Mouse (Mus musculus) hindlimb bud, embryonic 11.5 days (tissue): ENCODE data around the gene Tec.

Experiments used
- DNase-seq: peaks from one replicate; pipeline ENCODE4 v3.0.0-alpha.2; 2012; ENCODE audit warnings: low read depth, low spot score; ENCODE audit errors: extremely low spot score

The Tec gene

DNA sequence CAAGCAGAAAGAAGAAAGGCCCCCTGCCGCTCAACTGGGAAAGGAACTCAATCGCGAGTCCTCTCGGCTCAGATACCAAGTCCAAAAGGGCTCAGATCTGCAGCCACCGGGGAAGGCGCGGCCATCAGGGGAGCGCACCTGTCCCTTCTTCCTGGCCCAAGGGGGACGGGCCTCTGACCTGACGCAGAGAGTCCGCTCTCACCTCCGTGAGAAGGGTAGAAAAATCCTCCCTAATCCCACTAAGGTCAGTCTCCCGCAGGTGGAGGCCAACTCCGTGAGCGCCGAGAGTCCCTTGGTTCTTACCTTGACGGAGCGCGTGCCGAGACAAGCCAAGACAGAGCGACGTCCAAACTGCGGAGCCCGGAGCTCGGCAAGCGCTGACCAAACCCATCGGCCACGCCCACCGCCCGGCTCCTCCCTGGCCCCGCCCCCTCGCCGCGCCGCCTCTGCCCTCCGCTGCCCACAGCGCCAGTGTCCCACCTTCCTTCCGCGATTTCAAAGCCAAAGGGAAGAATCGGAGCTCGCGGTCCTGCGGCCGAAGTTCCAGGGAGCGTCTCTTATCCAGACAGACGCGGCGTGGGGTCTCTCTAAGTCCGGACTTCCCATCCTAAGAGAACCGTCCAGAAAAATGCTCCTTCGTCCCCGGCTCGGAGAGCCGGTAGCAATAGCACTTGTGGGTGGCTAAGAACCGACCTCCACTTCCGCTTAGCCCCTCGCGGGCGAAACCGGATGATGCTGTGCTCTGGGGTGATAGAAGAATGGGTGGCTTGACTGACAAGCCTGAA is at the start of gene Tec:
TSS of gene Tec (minus strand) at position 393 of the 785 bp plus-strand sequence.
- no peak for DNase-seq

DNA sequence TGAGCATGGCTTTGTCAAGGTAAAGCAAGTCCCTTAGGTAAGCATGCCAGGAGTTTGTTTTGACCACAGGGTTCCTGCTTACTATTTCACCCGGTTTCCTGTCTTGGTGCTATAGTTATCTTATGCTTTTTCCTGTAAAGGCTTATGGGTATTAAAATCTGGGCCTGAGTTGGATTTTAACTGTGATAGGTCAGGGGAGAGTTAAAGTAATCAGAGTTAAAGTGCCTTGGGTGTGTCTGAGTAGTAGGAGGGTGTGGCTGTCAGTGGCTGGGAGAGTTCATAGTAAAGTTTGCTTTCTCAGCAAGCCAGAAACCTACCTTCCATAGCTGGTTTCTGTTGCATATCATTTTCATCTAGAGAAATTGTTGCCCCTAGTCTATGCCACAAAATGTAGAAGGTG is 48.6 kb upstream of the Tec start:
- no peak for DNase-seq

DNA sequence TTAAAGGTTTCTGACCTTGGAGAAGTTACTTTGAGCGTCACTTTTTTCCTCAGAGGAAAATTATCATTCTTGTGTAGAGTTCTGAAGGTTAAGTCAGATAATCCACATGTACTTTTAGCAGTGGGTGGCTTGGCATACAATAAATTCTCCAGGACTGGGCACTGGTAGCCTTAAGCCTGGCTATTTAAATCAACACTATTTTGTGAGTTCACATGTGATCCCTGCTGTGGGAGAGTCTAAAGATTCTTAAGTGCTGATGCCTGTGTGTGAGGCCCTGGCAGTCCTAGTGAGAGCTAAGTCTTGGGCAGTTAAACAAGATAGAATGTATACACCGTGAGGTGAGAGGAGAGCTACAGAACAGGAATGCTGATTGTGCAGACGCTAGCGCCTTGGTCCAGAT is 47.8 kb upstream of the Tec start:
- no peak for DNase-seq

DNA sequence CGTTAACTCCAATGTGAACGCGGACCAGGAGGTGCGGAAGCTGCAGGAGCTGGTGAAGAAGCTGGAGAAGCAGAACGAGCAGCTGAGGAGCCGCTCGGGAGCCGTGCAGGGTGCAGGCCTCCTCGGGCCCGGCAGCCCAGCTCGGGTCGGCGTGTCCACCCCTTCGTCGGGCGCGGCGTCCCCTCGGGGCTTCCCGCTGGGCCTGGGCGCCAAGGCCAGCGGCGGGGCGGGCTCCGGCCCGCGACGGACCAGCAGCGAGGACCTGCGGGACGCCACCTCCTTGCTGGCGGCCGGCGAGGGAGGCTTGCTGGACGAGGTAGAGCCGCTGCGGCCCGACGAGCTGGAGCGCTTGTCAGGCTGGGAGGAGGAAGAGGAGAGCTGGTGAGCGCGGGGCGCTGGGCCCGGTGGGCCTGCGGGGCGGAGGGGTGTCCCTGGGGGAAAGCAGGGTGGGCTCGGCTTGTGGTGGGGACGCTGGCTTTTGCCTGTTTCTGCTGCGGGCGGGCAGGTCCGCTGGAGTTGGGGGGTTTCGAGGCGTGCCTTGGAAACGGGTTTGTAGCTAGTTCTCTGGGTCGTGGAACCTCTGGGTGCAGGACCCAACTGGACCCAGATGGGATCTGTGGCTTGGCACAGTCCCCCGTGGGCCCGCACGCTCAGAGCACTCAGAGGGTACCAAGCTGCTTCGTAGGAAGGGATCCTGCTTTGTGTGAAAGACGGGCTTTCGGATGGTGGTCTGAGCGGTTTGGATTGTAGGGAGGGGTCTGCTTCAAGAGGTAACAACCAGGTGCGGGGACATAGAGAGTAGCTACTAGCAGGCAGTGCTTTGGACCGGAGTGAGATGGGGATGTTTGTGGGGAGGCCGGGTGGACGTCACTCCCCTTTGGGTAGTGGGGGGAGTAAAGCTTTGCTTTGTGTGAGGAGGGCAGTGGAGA is 46.6 kb upstream of the Tec start:
- DNase-seq, result no peak

DNA sequence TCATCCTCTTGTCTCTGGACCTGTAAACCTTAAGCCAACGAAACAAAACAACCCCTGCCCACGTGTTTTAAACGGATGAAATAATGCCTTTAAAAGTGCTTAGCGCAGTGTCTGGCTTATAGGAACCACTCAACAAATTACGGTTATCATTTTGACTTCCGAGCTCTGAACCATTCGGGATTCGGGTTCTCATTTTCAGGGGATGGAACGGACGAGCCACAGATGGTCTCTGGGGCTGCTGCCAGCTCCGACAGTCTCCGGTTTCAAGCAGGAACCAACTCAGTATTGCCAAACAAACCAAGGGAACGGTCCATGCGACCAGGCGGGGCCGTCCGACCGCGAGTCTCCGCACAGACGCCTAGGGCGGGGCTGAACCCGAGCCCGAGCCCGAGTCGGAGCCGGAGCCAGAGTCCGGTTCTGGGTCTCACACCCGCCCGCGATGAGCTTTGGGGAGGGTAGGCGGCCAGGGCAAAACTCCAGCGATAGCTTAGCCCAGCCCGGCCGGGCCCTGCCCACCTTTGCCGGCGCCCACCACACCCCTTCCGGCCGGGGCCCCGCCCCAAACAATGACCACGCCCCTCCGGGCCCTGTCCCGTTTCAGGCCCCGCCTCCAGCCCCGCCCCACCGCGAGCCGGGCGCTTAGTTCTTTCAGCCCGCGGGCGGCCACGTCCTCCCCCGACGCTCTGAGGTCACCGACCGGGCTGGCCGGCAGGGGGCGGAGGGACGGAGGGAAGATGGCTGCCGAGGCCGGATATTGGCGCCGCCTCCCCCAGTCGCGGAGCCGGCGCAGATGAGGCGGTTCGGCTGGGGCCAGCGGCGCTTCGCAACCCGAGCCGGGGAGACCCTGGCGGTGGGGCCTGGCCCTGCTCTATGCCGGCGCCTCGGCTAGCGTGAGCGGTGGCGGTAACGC is 45.6 kb upstream of the Tec start, which contains the start of gene Slain2:
TSS of gene Slain2 (plus strand) at position 657 of the 910 bp plus-strand sequence.
- no peak for DNase-seq

DNA sequence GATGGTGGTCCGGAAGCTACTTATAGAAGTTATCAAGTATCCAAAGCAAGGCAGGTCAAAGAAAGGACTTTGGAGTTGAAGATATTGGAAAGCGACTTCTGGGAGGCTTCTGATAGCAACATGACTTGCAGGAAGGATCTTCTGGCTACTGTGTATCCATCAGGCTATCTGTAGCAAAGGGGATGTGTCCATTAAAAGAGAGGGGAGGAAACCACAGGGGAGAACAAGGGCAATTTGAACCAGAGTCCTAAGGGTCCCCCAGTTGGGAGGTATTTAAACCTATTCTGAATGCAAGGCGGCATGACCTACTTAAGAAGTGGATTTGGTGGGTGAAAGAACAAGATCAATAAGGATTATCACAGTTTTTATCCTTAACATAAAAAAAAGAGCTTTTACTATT is 43.0 kb upstream of the Tec start:
- no peak for DNase-seq

DNA sequence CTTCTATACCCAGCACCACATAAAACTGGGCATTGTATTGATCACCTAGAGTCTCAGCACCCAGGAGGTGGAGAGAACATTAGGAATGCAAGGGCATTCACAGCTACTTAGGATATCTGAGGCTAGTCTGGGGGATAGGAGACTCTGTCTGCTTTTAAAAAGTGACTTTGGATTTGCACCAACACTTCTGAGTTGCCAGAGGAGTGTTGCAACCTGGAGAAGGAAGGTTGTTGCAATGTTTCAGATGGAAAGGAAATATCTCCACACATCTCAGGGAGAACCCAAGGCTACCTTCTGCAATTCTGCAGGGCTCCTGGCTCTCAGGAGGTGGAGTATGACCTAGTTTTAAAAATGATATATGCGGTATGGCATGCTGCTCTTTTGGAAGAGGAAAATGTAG is 42.1 kb upstream of the Tec start:
- no peak for DNase-seq

DNA sequence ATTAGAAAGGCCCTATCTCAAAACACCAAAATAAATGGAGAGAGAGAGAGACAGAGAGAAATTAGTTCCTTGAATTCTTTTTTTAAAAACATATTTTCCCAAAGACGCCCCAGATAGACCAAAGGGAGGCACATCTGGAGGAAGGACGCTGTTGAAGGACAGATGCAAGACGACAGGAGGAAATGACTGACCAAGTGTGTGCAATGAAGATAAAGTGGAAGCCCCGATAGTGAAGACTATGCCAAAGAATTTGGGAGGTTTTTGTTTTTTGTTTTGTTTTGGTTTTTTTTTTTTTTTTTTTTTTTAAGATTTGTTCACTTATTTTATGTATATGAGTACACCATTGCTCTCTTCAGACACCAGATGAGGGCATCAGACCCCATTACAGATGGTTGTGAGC is 41.1 kb upstream of the Tec start:
- DNase-seq, result no peak

DNA sequence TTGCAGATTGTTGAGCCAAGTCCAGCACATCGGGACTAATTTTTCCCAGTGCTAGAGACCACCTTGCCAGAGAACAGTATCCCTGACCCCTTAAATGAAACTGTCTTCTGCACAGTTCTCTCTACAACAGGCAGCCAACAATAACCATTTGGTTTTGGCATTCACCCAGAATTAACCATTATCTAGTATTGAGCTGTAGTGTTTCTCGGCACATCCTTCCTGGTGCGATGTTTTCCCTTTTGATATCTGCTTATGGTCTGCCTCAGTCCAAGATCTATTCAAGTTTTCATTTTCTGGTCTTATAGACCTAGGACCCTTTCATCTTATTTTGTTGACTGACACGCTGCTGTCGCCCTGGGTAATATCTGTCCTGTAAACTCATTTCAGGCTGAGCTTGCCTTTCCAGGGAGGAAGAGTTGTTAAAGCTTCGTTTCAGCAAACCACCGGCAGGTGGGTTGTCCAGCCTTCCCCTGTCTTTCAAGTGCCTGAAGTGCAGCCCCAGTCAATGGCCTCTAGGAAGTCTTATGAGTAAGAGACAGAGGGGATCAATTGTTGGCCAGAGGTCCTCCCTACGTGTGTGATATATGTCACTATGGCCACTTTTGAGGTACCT is 40.1 kb upstream of the Tec start:
- DNase-seq, result no peak

DNA sequence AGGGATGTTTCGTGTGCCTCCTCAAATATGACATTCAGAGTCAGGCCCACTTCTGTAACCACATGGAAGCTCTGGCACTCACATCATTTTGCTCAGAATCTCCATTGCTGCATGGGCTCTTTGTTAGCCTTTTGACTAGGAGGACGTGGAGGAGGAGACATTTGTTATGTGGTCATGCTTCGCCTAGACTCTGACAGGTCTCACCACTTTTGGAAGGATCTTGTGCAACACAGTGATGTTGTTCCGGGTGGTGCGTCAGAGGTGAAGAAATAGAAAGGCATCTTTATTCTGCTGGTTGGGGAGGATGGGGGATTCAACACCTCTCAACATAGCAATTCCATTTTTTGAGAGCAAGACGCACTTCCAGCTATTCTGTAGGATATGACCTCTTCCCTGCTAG is 39.1 kb upstream of the Tec start:
- no peak for DNase-seq

DNA sequence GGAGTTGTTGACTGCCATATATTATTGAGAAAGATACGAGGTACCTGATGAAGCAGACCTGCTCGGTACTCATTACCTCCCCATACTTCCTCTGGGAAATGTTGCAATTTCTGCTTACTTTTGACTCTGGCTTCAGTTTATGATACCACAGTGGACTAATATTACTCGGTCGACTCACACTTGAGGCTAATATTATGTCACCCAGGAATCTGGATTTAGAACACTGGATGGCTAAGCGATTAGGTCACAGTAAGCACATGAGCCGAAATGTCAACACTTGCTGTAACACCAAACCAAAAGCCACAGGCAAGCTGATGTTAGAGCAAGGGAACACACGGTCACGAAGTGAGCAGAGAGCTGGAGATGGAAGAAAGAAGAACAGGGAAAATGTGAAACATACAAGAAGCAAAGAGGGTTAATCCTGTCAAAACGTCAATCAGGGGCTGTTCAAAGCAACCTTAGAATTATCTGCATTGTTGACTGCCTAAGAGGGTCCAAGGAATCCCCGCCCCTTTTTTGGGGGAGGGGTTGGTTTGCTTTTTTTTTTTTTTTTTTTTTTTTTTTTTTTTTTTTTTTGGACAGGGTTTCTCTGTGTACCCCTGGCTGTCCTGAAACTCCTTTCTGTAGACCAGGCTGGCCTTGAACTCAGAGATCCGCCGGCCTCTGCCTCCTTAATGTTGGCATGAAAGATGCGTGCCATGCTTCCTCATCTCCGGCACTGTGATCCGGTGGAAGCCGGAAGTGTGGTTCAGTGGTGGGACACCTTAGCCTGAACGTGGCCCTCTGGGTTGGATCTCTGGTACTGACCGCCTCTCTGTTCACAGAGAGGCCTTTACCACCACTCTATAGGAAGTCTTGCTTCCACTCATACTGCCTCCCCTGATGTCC is 36.9 kb upstream of the Tec start:
- DNase-seq, result no peak

DNA sequence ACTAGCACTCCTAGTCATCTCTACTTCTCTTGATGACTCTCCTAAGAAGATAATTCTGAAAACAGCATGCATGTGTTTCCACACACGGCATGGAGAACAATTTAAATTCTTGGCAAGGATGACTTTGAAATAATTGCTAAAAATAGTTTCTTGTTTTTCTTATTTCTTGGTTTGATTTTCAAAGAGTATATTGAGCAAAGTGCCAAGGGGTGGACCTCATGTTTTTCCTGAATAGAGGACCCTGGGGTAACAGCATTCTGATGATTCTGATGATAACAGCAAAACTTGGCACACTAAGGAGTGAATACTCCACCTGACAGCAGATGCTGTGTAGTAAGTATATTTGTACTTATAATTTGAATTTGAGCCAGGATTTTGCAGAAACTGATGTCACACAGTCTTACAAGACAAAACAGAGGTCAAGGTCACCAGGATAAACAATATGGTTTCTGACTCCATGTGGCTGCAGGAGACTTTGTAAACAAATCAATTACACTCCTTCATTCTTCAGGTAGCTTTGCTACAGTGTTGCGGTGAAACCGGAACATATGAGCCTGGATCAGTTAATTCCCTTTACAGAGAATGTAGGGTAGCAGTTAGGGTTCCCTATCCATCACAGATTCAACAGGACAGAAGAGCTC is 34.7 kb upstream of the Tec start:
- no peak for DNase-seq

DNA sequence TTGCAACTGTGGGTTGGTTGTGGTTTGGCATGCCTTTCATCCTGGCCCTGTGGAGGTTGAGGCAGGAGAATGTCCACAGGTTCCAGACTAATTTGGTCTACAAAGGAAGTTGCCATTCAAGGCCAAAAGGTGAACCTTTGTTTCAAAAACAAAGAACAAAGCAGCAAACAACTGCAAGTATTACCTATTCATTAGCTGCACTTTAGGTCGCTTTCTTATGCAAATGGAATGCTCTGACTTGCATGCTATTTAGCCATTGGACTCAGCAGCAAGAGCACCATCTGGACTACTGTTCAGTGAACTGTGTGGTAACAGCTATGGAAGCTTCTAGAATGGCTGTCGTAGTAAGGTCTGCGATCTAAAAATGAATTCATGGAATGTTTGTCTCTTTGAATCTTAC is 34.0 kb upstream of the Tec start:
- no peak for DNase-seq

DNA sequence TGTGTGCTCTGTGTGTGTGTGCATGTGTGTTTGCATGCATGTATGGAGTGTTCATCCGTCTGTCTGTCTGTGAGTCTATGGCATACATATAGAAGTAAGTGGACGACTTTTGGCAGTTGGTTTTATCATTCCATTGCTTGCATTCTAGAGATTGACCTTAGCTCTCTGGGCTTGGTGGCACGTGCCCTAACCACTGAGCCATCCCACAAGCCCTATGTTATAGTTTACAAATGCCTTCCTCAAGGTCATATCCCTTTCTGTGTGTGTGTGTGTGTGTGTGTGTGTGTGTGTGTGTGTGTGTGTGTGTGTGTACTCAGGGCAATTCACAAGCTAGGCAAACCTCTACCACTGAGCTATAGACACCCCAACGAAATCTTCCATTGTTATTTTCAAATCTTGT is 33.6 kb upstream of the Tec start:
- DNase-seq, result no peak

DNA sequence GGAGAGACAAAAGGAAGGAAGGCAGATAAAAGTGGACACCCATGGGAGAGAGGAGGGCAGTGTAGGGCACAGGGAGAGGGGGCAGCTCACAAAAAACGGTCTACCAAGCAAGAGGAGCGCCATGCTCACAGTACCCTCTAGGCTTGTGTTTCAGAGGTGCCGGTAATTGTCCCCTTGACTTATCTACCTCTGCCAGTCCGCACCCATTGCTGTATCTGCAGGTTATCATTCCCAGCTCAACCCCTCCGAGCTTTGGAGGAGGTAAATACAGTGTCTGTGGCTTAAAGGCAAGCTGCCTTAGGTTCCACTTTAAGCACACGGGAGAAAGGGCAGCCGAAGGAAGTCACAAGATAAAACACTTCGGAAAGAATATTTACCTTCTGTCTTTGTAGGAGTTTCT is 31.0 kb upstream of the Tec start:
- DNase-seq, result no peak

DNA sequence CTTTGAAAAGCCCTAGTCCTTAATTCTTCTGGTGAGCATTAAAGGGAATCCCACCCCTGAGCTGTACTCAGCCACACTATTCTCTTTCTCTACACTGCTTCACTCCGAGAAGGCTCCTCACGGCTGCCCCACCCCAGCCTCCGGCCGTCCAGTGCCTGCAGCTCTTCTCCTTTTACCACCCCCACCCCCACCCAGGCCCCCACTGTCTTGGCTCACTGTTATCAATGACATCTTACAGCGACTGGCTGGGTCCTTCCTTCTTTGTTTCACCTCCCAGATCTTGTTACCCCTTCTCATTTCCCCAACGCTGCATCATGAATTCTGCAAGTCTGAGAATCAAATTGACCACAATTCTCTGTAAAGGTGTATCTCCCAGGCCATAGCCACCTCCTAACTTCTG is 29.7 kb upstream of the Tec start:
- DNase-seq, result no peak

DNA sequence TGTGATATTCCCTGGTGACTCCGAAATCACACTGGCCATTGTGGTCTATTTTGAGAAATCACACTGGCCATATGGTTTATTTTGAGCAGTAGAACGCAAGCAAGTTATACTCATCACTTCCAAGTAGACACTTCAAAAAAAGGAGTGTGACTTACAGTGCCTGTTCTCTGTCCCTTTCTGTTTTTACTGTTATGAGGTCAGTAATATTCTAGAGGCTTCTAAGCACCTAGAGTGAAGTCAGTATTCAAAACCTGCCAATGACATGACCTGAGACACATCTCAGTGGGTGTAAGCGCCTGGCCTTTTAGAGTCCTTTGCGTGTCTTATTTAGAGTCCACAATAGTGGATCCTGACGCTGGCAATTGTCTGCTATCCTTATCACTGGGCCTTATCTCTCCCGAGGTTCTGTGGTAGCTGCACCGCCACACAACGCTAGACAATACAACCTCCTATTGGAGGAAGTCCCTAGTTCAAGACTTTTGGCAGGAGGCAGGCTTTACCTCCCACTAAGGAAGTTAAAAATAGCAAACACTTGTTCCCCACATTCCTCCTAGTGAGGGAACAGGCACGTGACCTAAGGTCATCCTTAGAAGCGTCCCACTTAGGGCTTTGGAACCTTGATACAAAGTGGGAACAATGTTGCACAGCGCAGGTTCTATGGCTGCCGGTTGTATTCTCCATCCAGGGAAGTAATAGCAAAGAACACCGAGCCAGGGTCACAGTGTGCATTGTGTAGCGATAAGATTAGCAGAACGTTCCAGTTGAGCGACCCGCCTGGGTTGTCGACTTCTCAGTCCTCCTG is 28.4 kb upstream of the Tec start:
- DNase-seq, result no peak

DNA sequence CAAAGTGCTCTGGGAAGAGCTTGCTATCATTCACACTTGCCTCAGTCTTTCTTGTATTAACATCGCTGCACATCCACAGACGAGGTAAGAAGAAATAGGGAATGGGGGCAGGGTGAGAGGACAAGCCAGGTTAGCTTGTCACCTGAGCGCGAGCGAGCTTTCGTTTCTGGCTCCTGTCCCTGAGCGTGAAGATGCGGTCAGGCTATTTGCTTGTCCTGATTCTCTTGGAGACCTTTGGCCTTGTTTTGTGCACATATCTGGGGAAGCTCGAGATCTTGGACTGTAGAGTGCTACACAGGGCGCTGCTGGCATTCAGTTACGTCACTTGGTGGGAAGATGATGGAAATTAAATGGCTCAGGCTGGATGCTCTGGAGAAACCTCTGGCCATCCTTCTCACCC is 27.0 kb upstream of the Tec start:
- no peak for DNase-seq
